Mouse (Mus musculus): ENCODE measurements at regions not wholly inside any gene's neighbourhood (a gene's known extent, or its start where the extent isn't known, plus 50 kb on each side); places are given as distances from the start of the nearest gene placed in this dataset.

GRCm38 (mm10) chr6:51087806-51088205 lies 344.7 kb upstream of the Nfe2l3 start:
- H3K9ac ChIP-seq: no peak overlapping the region
- H3K4me1 ChIP-seq (ENCODE audit: insufficient read depth): no peaks in the 10 kb centered on the region
- no peak for TF ChIP-seq CTCF (IDR thresholded peaks at IDR 0.05; ENCODE audit: low read depth)
- ATAC-seq: no peak
- no peaks in the 10 kb centered on the region for H3K36me3 ChIP-seq (ENCODE audit: insufficient read depth)
- H3K4me3 ChIP-seq (ENCODE audit: low read depth, low read length): no peak overlapping the region
- no peak overlapping the region for H3K27ac ChIP-seq (ENCODE audit: low read depth, low read length)
- no peaks in the 10 kb centered on the region for H3K9me3 ChIP-seq (ENCODE audit: low read length)
- no peak overlapping the region for H3K4me2 ChIP-seq (ENCODE audit: low read depth)
- no peaks in the 10 kb centered on the region for H3K27me3 ChIP-seq (ENCODE audit: insufficient read depth, low read length)
- DNase-seq: no peak
- WGBS: 89% methylated on average over 2 of the region's 2 CpGs

GRCm38 (mm10) chr6:51088641-51089372 lies 343.7 kb upstream of the Nfe2l3 start:
- no peak for TF ChIP-seq CTCF (IDR thresholded peaks at IDR 0.05; ENCODE audit: low read depth)
- H3K9me3 ChIP-seq (ENCODE audit: low read length): no peaks in the 10 kb centered on the region
- ATAC-seq (no peak), DNase-seq (no peak)
- H3K4me3 ChIP-seq (ENCODE audit: low read depth, low read length): no peak overlapping the region
- no peaks in the 10 kb centered on the region for H3K27me3 ChIP-seq (ENCODE audit: insufficient read depth, low read length)
- no peaks in the 10 kb centered on the region for H3K36me3 ChIP-seq (ENCODE audit: insufficient read depth)
- no peaks in the 10 kb centered on the region for H3K4me1 ChIP-seq (ENCODE audit: insufficient read depth)
- no peak overlapping the region for H3K9ac ChIP-seq
- H3K4me2 ChIP-seq (ENCODE audit: low read depth): no peak overlapping the region
- WGBS: 57% methylated on average over 6 of the region's 6 CpGs
- no peak overlapping the region for H3K27ac ChIP-seq (ENCODE audit: low read depth, low read length)

- DNase-seq: no peak
- Histone ChIP-seq H3K27ac (ENCODE audit: low read depth, low read length) (no peak overlapping the region), H3K36me3 (ENCODE audit: insufficient read depth) (no peaks in the 10 kb centered on the region), H3K27me3 (ENCODE audit: insufficient read depth, low read length) (no peaks in the 10 kb centered on the region), H3K9ac (no peak overlapping the region), H3K9me3 (ENCODE audit: low read length) (no peaks in the 10 kb centered on the region), H3K4me1 (ENCODE audit: insufficient read depth) (no peaks in the 10 kb centered on the region), H3K4me3 (ENCODE audit: low read depth, low read length) (no peak overlapping the region), H3K4me2 (ENCODE audit: low read depth) (no peak overlapping the region)
- 94% methylated on average over 4 of the region's 4 CpGs for WGBS
- TF ChIP-seq CTCF (IDR thresholded peaks at IDR 0.05; ENCODE audit: low read depth): no peak
- ATAC-seq: no peak
Measured at GRCm38 (mm10) chr6:51093196-51093595, 339.3 kb upstream of the Nfe2l3 start.

- Histone ChIP-seq H3K36me3 (ENCODE audit: insufficient read depth) (no peaks in the 10 kb centered on the region), H3K27ac (ENCODE audit: low read depth, low read length) (no peak overlapping the region), H3K4me3 (ENCODE audit: low read depth, low read length) (no peak overlapping the region), H3K27me3 (ENCODE audit: insufficient read depth, low read length) (no peaks in the 10 kb centered on the region), H3K9ac (no peak overlapping the region), H3K9me3 (ENCODE audit: low read length) (no peaks in the 10 kb centered on the region), H3K4me1 (ENCODE audit: insufficient read depth) (no peaks in the 10 kb centered on the region), H3K4me2 (ENCODE audit: low read depth) (no peak overlapping the region)
- ATAC-seq (no peak), DNase-seq (no peak)
- WGBS: 80% methylated on average over 10 of the region's 10 CpGs
- TF ChIP-seq CTCF (IDR thresholded peaks at IDR 0.05; ENCODE audit: low read depth): no peak
Measured at GRCm38 (mm10) chr6:51094304-51094703, 338.2 kb upstream of the Nfe2l3 start.

- Histone ChIP-seq H3K4me1 (ENCODE audit: insufficient read depth) (no peaks in the 10 kb centered on the region), H3K9ac (no peak overlapping the region), H3K27ac (ENCODE audit: low read depth, low read length) (no peak overlapping the region), H3K36me3 (ENCODE audit: insufficient read depth) (no peaks in the 10 kb centered on the region), H3K4me3 (ENCODE audit: low read depth, low read length) (no peak overlapping the region), H3K27me3 (ENCODE audit: insufficient read depth, low read length) (no peaks in the 10 kb centered on the region), H3K9me3 (ENCODE audit: low read length) (no peaks in the 10 kb centered on the region), H3K4me2 (ENCODE audit: low read depth) (no peak overlapping the region)
- no peak for TF ChIP-seq CTCF (IDR thresholded peaks at IDR 0.05; ENCODE audit: low read depth)
- no peak for DNase-seq
- no peak for ATAC-seq
- 92% methylated on average over 6 of the region's 6 CpGs for WGBS
Measured at GRCm38 (mm10) chr6:51097488-51097887, 335.0 kb upstream of the Nfe2l3 start.

GRCm38 (mm10) chr6:51100341-51100740 lies 332.1 kb upstream of the Nfe2l3 start:
- Histone ChIP-seq H3K9ac (no peak overlapping the region), H3K4me3 (ENCODE audit: low read depth, low read length) (no peak overlapping the region), H3K9me3 (ENCODE audit: low read length) (no peaks in the 10 kb centered on the region), H3K4me1 (ENCODE audit: insufficient read depth) (no peaks in the 10 kb centered on the region), H3K27me3 (ENCODE audit: insufficient read depth, low read length) (no peaks in the 10 kb centered on the region), H3K4me2 (ENCODE audit: low read depth) (no peak overlapping the region), H3K36me3 (ENCODE audit: insufficient read depth) (no peaks in the 10 kb centered on the region), H3K27ac (ENCODE audit: low read depth, low read length) (no peak overlapping the region)
- no peak for TF ChIP-seq CTCF (IDR thresholded peaks at IDR 0.05; ENCODE audit: low read depth)
- DNase-seq: no peak
- ATAC-seq: no peak
- WGBS: 86% methylated on average over 4 of the region's 4 CpGs

- WGBS: 85% methylated on average over 4 of the region's 4 CpGs
- no peak for ATAC-seq
Measured at GRCm38 (mm10) chr6:51103236-51103635, 329.2 kb upstream of the Nfe2l3 start.

More at GRCm38 (mm10) chr6:51103236-51103635, 329.2 kb upstream of the Nfe2l3 start:
- H3K9me3 ChIP-seq (ENCODE audit: low read length): no peaks in the 10 kb centered on the region
- no peaks in the 10 kb centered on the region for H3K36me3 ChIP-seq (ENCODE audit: insufficient read depth)
- H3K4me3 ChIP-seq (ENCODE audit: low read depth, low read length): no peak overlapping the region
- no peaks in the 10 kb centered on the region for H3K4me1 ChIP-seq (ENCODE audit: insufficient read depth)
- no peak for TF ChIP-seq CTCF (IDR thresholded peaks at IDR 0.05; ENCODE audit: low read depth)
- H3K27ac ChIP-seq (ENCODE audit: low read depth, low read length): no peak overlapping the region
- no peak overlapping the region for H3K4me2 ChIP-seq (ENCODE audit: low read depth)
- DNase-seq: no peak
- H3K9ac ChIP-seq: no peak overlapping the region
- no peaks in the 10 kb centered on the region for H3K27me3 ChIP-seq (ENCODE audit: insufficient read depth, low read length)

All from forebrain, postnatal 0 days (tissue).